ENCODE assay signal across 9 mouse cellular contexts in the genomic region with DNA sequence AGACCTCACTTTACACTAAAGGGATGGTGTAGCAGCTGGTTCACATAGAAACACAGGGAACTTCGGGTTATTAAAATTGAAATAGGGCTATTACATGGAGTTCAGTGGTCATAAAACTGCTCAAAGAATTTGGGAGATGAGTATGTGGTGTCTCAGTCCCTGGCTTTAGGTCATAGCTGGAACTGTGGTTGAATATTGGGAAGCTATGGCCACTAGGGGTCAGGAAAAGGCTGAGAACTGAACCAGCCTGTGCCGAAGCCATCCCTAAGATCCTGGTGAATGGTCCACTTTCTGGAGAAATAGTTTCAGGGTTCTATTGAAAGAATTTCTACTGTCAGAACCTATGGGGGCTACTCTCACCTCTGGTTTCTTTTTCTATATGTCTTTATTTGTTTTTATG.
A peak's percentile ranks its signal among the peaks of the same experiment; 100 is the strongest.
DNase-seq lines count a peak whose midpoint lies in the region; ATAC-seq and TF ChIP-seq lines count a peak whose summit lies in the region.
"Had no signal": no experiment of that assay in that cellular context is flagged by ENCODE, and none has a peak within 500 bp of the region (broad histone marks: within the 10 kb centered on the region; RNA-seq: fewer than 3 reads in every experiment).

No protein-coding gene starts in this region.

- ATAC-seq in hindbrain, embryonic 16.5 days = peak; percentile 72
- no peak for ATAC-seq in limb, embryonic 11.5 days (ENCODE audit: insufficient number of reproducible peaks, low FRiP score, low TSS enrichment, low read depth)

- H3K4me2 ChIP-seq in hindbrain, embryonic 16.5 days (ENCODE audit: low read length) = no peak overlapping the region
- no peak overlapping the region for H3K4me2 ChIP-seq in limb, embryonic 11.5 days (ENCODE audit: low read depth, severe bottlenecking)

- no peak overlapping the region for H3K9ac ChIP-seq in hindbrain, embryonic 16.5 days (ENCODE audit: low read depth, low read length)
- H3K9ac ChIP-seq in limb, embryonic 11.5 days (ENCODE audit: low read length) = no peak overlapping the region

- TF ChIP-seq POLR2A in bone marrow macrophage, adult 2 months (IDR thresholded peaks at IDR 0.05; ENCODE audit: borderline replicate concordance, low read depth, low read length) = no peak

- no peaks in the 10 kb centered on the region for H3K36me3 ChIP-seq in hindbrain, embryonic 16.5 days (ENCODE audit: control insufficient read depth, insufficient read depth, low read length)
- no peaks in the 10 kb centered on the region for H3K36me3 ChIP-seq in limb, embryonic 11.5 days (ENCODE audit: control insufficient read depth, insufficient read depth, low read length)

- no peak overlapping the region for H3K4me3 ChIP-seq in bone marrow macrophage, adult 2 months (ENCODE audit: insufficient read depth, low read length)
- H3K4me3 ChIP-seq in hindbrain, embryonic 16.5 days (ENCODE audit: low read length) = no peak overlapping the region
- H3K4me3 ChIP-seq in limb, embryonic 11.5 days (ENCODE audit: low read depth, low read length) = no peak overlapping the region
- H3K4me3 ChIP-seq: megakaryocyte, embryonic 14.5 days had no signal

- whole genome bisulfite sequencing in hindbrain, embryonic 16.5 days = 12% methylated on average over 2 of the region's 2 CpGs
- 16% methylated on average over 2 of the region's 2 CpGs for WGBS in limb, embryonic 11.5 days

- peak; percentile 53 for DNase-seq in thymus, postnatal 14 days
- no peak for DNase-seq in thymus, postnatal 36 days
- peak; percentile 38 for DNase-seq in fibroblast of lung, adult 2 months (ENCODE audit: low read depth)
- peak; percentile 54 for DNase-seq in limb, embryonic 11.5 days (ENCODE audit: low spot score)
- peak; percentile 54 to 67 for DNase-seq in right cerebral cortex, adult 2 months (ENCODE audit: low spot score in 2 of 2)
- DNase-seq in B cell, adult 2 months = no peak

- no peaks in the 10 kb centered on the region for H3K27me3 ChIP-seq in hindbrain, embryonic 16.5 days (replicated peaks; ENCODE audit: control insufficient read depth, insufficient read depth, low read length)
- H3K27me3 ChIP-seq in limb, embryonic 11.5 days (ENCODE audit: control insufficient read depth, insufficient read depth, low read length) = no peaks in the 10 kb centered on the region

- TF ChIP-seq CTCF in bone marrow macrophage, adult 2 months (IDR thresholded peaks at IDR 0.05; ENCODE audit: low read depth, low read length) = peak; percentile 34

- H3K4me1 ChIP-seq in bone marrow macrophage, adult 2 months (ENCODE audit: control insufficient read depth, insufficient read depth, low read length) = no peaks in the 10 kb centered on the region
- no peaks in the 10 kb centered on the region; the same call in 1 of the 2 replicates for H3K4me1 ChIP-seq in hindbrain, embryonic 16.5 days (ENCODE audit: control insufficient read depth, insufficient read depth, low read depth, low read length)
- H3K4me1 ChIP-seq in limb, embryonic 11.5 days (ENCODE audit: control insufficient read depth, insufficient read depth, low read length) = no peaks in the 10 kb centered on the region

- H3K27ac ChIP-seq in bone marrow macrophage, adult 2 months (ENCODE audit: insufficient read depth, low read depth, low read length) = no peak overlapping the region
- no peak overlapping the region for H3K27ac ChIP-seq in hindbrain, embryonic 16.5 days (ENCODE audit: low read depth, low read length)
- no peak overlapping the region for H3K27ac ChIP-seq in limb, embryonic 11.5 days (replicated peaks; ENCODE audit: low read depth, low read length)

- H3K9me3 ChIP-seq in hindbrain, embryonic 16.5 days (ENCODE audit: control insufficient read depth, low read length) = no peaks in the 10 kb centered on the region
- H3K9me3 ChIP-seq in limb, embryonic 11.5 days (ENCODE audit: control insufficient read depth, low read length) = no peaks in the 10 kb centered on the region

Comparison
In these comparisons a context has a peak if more than half of its experiments do, and no peak if none do; other contexts are left out.
1. DNase-seq: peak in thymus, postnatal 14 days (single experiment), fibroblast of lung, adult 2 months (single experiment), limb, embryonic 11.5 days (single experiment) and right cerebral cortex, adult 2 months (2 of 2); none in thymus, postnatal 36 days (0 of 2) and B cell, adult 2 months (0 of 2).